25 mouse cellular contexts compared by ENCODE assay signal in the genomic region with DNA sequence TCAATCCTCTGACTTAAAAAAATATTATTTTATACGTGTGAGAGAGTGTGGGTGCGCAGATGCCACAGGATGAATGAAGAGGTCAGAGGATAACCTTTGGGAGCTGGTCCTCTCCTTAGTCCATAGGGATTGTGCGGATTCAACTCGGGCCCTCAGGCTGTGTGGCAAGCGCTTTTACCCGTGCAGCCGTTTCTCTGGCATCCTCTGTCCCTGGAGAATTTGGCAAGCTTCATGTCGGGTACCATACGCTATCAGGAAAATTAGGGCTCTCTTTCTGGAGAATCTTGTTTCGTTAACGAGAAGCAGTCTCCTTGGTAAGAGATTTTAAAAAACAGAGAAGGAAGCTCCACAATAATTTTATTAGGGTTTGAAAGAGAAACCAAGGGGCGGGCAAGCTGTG. TPM values are rescaled to one million over a fixed set of nuclear protein-coding genes. Genes with fewer than 3 reads are reported as not detected.
DNase-seq lines count a peak whose midpoint lies in the region; ATAC-seq and TF ChIP-seq lines count a peak whose summit lies in the region.
"Had no signal": no experiment of that assay in that cellular context is flagged by ENCODE, and none has a peak within 500 bp of the region (broad histone marks: within the 10 kb centered on the region; RNA-seq: fewer than 3 reads in every experiment).

No protein-coding gene starts in this region.

- ATAC-seq in forebrain, embryonic 14.5 days, result no peak
- ATAC-seq: CD4-positive, CD25-positive, alpha-beta regulatory T cell, adult 4 months; forebrain, embryonic 15.5 days had no signal

- no peak for TF ChIP-seq CTCF in brain, embryonic 14.5 days (IDR thresholded peaks at IDR 0.05; ENCODE audit: borderline replicate concordance, extremely low read depth, insufficient read depth, insufficient read length)

- no peaks in the 10 kb centered on the region for H3K9me3 ChIP-seq in forebrain, embryonic 14.5 days (replicated peaks; ENCODE audit: control insufficient read depth, low read length)
- no peaks in the 10 kb centered on the region for H3K9me3 ChIP-seq in forebrain, embryonic 10.5 days
- H3K9me3 ChIP-seq: embryonic facial prominence, embryonic 13.5 days; embryonic facial prominence, embryonic 15.5 days; forebrain, embryonic 12.5 days; forebrain, embryonic 15.5 days had no signal

- 58% methylated on average over 12 of the region's 12 CpGs for WGBS in forebrain, embryonic 14.5 days
- WGBS in forebrain, embryonic 10.5 days, result 87% methylated on average over 12 of the region's 12 CpGs

- no peaks in the 10 kb centered on the region for H3K36me3 ChIP-seq in forebrain, embryonic 14.5 days (ENCODE audit: control insufficient read depth, insufficient read depth, low read length)
- H3K36me3 ChIP-seq in forebrain, embryonic 10.5 days (replicated peaks), result no peaks in the 10 kb centered on the region
- H3K36me3 ChIP-seq: embryonic facial prominence, embryonic 13.5 days; embryonic facial prominence, embryonic 15.5 days; forebrain, embryonic 12.5 days; forebrain, embryonic 15.5 days; G1E had no signal

- no peak overlapping the region for H3K9ac ChIP-seq in forebrain, embryonic 14.5 days (ENCODE audit: low read length)
- H3K9ac ChIP-seq: embryonic facial prominence, embryonic 13.5 days; embryonic facial prominence, embryonic 15.5 days; forebrain, embryonic 12.5 days; forebrain, embryonic 15.5 days had no signal

- H3K27ac ChIP-seq in forebrain, embryonic 14.5 days (ENCODE audit: low read depth, low read length), result no peak overlapping the region; the same call in 1 of the 2 replicates
- H3K27ac ChIP-seq in forebrain, embryonic 10.5 days, result no peak overlapping the region
- H3K27ac ChIP-seq: embryonic facial prominence, embryonic 13.5 days; embryonic facial prominence, embryonic 15.5 days; forebrain, embryonic 12.5 days; forebrain, embryonic 15.5 days had no signal

- no peaks in the 10 kb centered on the region for H3K4me1 ChIP-seq in forebrain, embryonic 14.5 days (ENCODE audit: control insufficient read depth, insufficient read depth, low read length)
- H3K4me1 ChIP-seq in forebrain, embryonic 10.5 days, result peaks cover 11% of the 10 kb centered on the region; the same call in 1 of the 2 replicates
- H3K4me1 ChIP-seq: embryonic facial prominence, embryonic 15.5 days had no signal

- no peak for TF ChIP-seq POLR2A in brain, embryonic 14.5 days (IDR thresholded peaks at IDR 0.05; ENCODE audit: borderline replicate concordance, extremely low read depth, insufficient read depth, insufficient read length, poor library complexity, severe bottlenecking)

- no peak overlapping the region for H3K4me2 ChIP-seq in forebrain, embryonic 14.5 days (ENCODE audit: low read length)
- H3K4me2 ChIP-seq: embryonic facial prominence, embryonic 13.5 days; embryonic facial prominence, embryonic 15.5 days; forebrain, embryonic 12.5 days; forebrain, embryonic 15.5 days had no signal

- no peak overlapping the region for H3K4me3 ChIP-seq in forebrain, embryonic 14.5 days (ENCODE audit: low read depth, low read length)
- H3K4me3 ChIP-seq in forebrain, embryonic 10.5 days, result no peak overlapping the region
- H3K4me3 ChIP-seq: embryonic facial prominence, embryonic 13.5 days; embryonic facial prominence, embryonic 15.5 days; erythroblast, embryonic 14.5 days; forebrain, embryonic 12.5 days; forebrain, embryonic 15.5 days had no signal

- no peaks in the 10 kb centered on the region for H3K27me3 ChIP-seq in forebrain, embryonic 14.5 days (replicated peaks; ENCODE audit: control insufficient read depth, insufficient read depth, low read length)
- no peaks in the 10 kb centered on the region for H3K27me3 ChIP-seq in forebrain, embryonic 10.5 days (ENCODE audit: poor library complexity, severe bottlenecking)
- H3K27me3 ChIP-seq: CH12.LX; forebrain, embryonic 12.5 days; forebrain, embryonic 15.5 days had no signal

- DNase-seq in forebrain, embryonic 14.5 days (ENCODE audit: low spot score), result peak; percentile 60
- DNase-seq in forebrain, embryonic 10.5 days (ENCODE audit: extremely low spot score, low spot score), result no peak
- peak; percentile 28 for DNase-seq in heart, adult 11 months
- no peak for DNase-seq in heart, adult 8-10 months (ENCODE audit: low spot score)
- DNase-seq in MN1 (ENCODE audit: low spot score), result peak; percentile 72
- peak; percentile 61 for DNase-seq in brain, embryonic 14.5 days (ENCODE audit: low read depth)
- no peak for DNase-seq in cerebellum, postnatal 10 days
- DNase-seq: adrenal gland, adult 2 months; adrenal gland, postnatal 10 days; adrenal gland, postnatal 25 days; B cell, adult 2 months; cerebellum, adult 11 months; cerebellum, adult 18-20 months; cerebellum, adult 8-10 months; cerebellum, postnatal 36 days; embryo, embryonic 11 days had no signal

RNA-seq across cellular contexts. Expression of gene Trpc7, which starts 15.3 kb away (rescaled TPM):
- polyA plus RNA-seq in forebrain, embryonic 14.5 days (2014; fragmentation: Nextera tagmentation; extraction: Ambion mirVana), result 1.5 and 2.8 TPM in 2 replicates
- not detected in 2 replicates for polyA plus RNA-seq in forebrain, embryonic 10.5 days (2016; fragmentation: Nextera tagmentation; extraction: Ambion mirVana)
- total RNA-seq in heart, adult 8-10 months (2022), result not detected
- polyA plus RNA-seq in brain, embryonic 14.5 days (2012; rRNA removed), result 3.3 and 5.0 TPM in 2 replicates
- total RNA-seq: CH12.LX; common myeloid progenitor, adult 5-6 weeks had no signal
- polyA plus RNA-seq: CD4-positive, CD25-positive, alpha-beta regulatory T cell, adult 4 months; embryonic facial prominence, embryonic 15.5 days; erythroblast, embryonic 14.5 days; G1E had no signal

Comparison
In these comparisons a context has a peak if more than half of its experiments do, and no peak if none do; other contexts are left out.
1. DNase-seq: peak in forebrain, embryonic 14.5 days (single experiment), heart, adult 11 months (single experiment), MN1 (single experiment) and brain, embryonic 14.5 days (single experiment); none in forebrain, embryonic 10.5 days (single experiment), heart, adult 8-10 months (single experiment) and cerebellum, postnatal 10 days (0 of 2).